19 mouse cellular contexts compared by ENCODE assay signal in the genomic region with DNA sequence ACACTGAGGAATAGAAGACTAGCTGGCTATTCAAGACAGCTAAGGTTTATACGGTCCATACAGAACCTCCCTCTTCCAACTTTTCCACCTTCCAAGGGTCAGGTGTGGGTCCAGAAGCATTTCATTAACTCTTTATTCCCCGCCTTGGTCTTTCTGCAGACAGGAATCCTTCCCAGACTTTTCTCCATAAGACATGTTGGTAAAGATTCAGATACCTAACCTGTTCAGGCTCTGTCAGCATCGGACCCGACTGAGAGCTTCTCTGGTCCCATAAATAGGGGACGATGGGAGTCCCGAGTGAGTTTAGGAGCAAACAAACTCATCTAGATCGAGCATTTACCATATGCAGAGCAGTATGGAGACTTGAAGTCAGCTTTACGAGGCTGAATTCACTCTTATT. TPM values are rescaled to one million over a fixed set of nuclear protein-coding genes. Genes with fewer than 3 reads are reported as not detected.
DNase-seq lines count a peak whose midpoint lies in the region; ATAC-seq lines count a peak whose summit lies in the region.
"Had no signal": no experiment of that assay in that cellular context is flagged by ENCODE, and none has a peak within 500 bp of the region (broad histone marks: within the 10 kb centered on the region; RNA-seq: fewer than 3 reads in every experiment).

No protein-coding gene starts in this region.

- peak; percentile 71 for DNase-seq in heart, adult 11 months
- DNase-seq in midbrain, embryonic 11.5 days (ENCODE audit: low spot score, missing footprints), result peak; percentile 77
- DNase-seq: adrenal gland, adult 2 months; adrenal gland, adult 8-10 months; adrenal gland, postnatal 10 days; adrenal gland, postnatal 14 days; adrenal gland, postnatal 25 days; adrenal gland, postnatal 36 days; B cell, adult 2 months; cerebellum, adult 11 months; cerebellum, adult 11-12 months; cerebellum, adult 18-20 months had no signal

- ATAC-seq in heart, embryonic 12.5 days (ENCODE audit: insufficient number of reproducible peaks, low FRiP score), result no peak
- ATAC-seq in midbrain, embryonic 11.5 days (ENCODE audit: low FRiP score), result no peak
- no peak for ATAC-seq in midbrain, embryonic 16.5 days
- ATAC-seq: activated CD4-positive, CD25-positive, alpha-beta regulatory T cell, adult 4 months; CD4-positive, CD25-positive, alpha-beta regulatory T cell, adult 4 months; Patski had no signal

- no peaks in the 10 kb centered on the region for H3K4me1 ChIP-seq in heart, embryonic 12.5 days (replicated peaks)
- no peaks in the 10 kb centered on the region for H3K4me1 ChIP-seq in midbrain, embryonic 11.5 days (ENCODE audit: control insufficient read depth, insufficient read depth, low read length)
- H3K4me1 ChIP-seq in midbrain, embryonic 16.5 days (ENCODE audit: control insufficient read depth, insufficient read depth, low read length), result no peaks in the 10 kb centered on the region

- no peaks in the 10 kb centered on the region for H3K27me3 ChIP-seq in heart, embryonic 12.5 days (replicated peaks)
- no peaks in the 10 kb centered on the region for H3K27me3 ChIP-seq in midbrain, embryonic 11.5 days (ENCODE audit: control insufficient read depth, insufficient read depth, low read length)
- no peaks in the 10 kb centered on the region for H3K27me3 ChIP-seq in midbrain, embryonic 16.5 days (ENCODE audit: control insufficient read depth, insufficient read depth, low read depth, low read length)
- H3K27me3 ChIP-seq: CH12.LX had no signal

- H3K36me3 ChIP-seq in heart, embryonic 12.5 days, result no peaks in the 10 kb centered on the region
- H3K36me3 ChIP-seq in midbrain, embryonic 11.5 days (ENCODE audit: control insufficient read depth, insufficient read depth, low read length), result no peaks in the 10 kb centered on the region
- no peaks in the 10 kb centered on the region for H3K36me3 ChIP-seq in midbrain, embryonic 16.5 days (ENCODE audit: control insufficient read depth, insufficient read depth, low read length)
- H3K36me3 ChIP-seq: G1E had no signal

- no peak overlapping the region for H3K9ac ChIP-seq in heart, embryonic 12.5 days
- no peak overlapping the region for H3K9ac ChIP-seq in midbrain, embryonic 11.5 days (ENCODE audit: low read length)
- H3K9ac ChIP-seq in midbrain, embryonic 16.5 days (ENCODE audit: low read depth, low read length), result no peak overlapping the region

- H3K4me2 ChIP-seq in heart, embryonic 12.5 days, result no peak overlapping the region
- no peak overlapping the region for H3K4me2 ChIP-seq in midbrain, embryonic 11.5 days
- no peak overlapping the region for H3K4me2 ChIP-seq in midbrain, embryonic 16.5 days (ENCODE audit: low read length)

- H3K4me3 ChIP-seq in heart, embryonic 12.5 days, result no peak overlapping the region
- no peak overlapping the region for H3K4me3 ChIP-seq in midbrain, embryonic 11.5 days (ENCODE audit: low read depth, low read length)
- H3K4me3 ChIP-seq in midbrain, embryonic 16.5 days (ENCODE audit: low read depth, low read length), result no peak overlapping the region

- 82% methylated on average over 8 of the region's 8 CpGs for WGBS in heart, embryonic 12.5 days
- WGBS in midbrain, embryonic 11.5 days, result 83% methylated on average over 8 of the region's 8 CpGs
- WGBS in midbrain, embryonic 16.5 days, result 90% methylated on average over 8 of the region's 8 CpGs

- no peaks in the 10 kb centered on the region for H3K9me3 ChIP-seq in heart, embryonic 12.5 days (replicated peaks)
- no peaks in the 10 kb centered on the region for H3K9me3 ChIP-seq in midbrain, embryonic 11.5 days (ENCODE audit: control insufficient read depth, low read length)
- no peaks in the 10 kb centered on the region for H3K9me3 ChIP-seq in midbrain, embryonic 16.5 days (replicated peaks; ENCODE audit: control insufficient read depth, low read length, poor library complexity, severe bottlenecking)
- H3K9me3 ChIP-seq: G1E had no signal

- no peak overlapping the region for H3K27ac ChIP-seq in heart, embryonic 12.5 days (ENCODE audit: poor library complexity, severe bottlenecking)
- H3K27ac ChIP-seq in midbrain, embryonic 11.5 days (ENCODE audit: low read depth, low read length), result no peak overlapping the region
- H3K27ac ChIP-seq in midbrain, embryonic 16.5 days (ENCODE audit: low read length), result no peak overlapping the region

RNA-seq across cellular contexts. Expression of a gene that starts 12.3 kb away (rescaled TPM):
- polyA plus RNA-seq in heart, embryonic 12.5 days (2016; fragmentation: Nextera tagmentation; extraction: Ambion mirVana), result 0.15 and 0.36 TPM in 2 replicates
- polyA plus RNA-seq in midbrain, embryonic 11.5 days (2014; fragmentation: Nextera tagmentation; extraction: Ambion mirVana), result 1.9 and 2.3 TPM in 2 replicates
- polyA plus RNA-seq in midbrain, embryonic 16.5 days (2015; fragmentation: Nextera tagmentation; extraction: Ambion mirVana), result 10.4 and 11.0 TPM in 2 replicates
- polyA plus RNA-seq: G1E had no signal
